Mouse (Mus musculus) stomach, embryonic 14.5 days (tissue): Measurements from ENCODE around the gene Fezf1. TPM values are rescaled to one million over a fixed set of nuclear protein-coding genes. Genes with fewer than 3 reads are reported as not detected.

Experiments
- ATAC-seq: fragments of 200-750 bp; cut with Nextera tagmentation; 2 replicates; pipeline ENCODE4 v1.8.0; 2017; ENCODE audit warnings: low read depth, moderate TSS enrichment; ENCODE audit not compliant: insufficient number of reproducible peaks, insufficient read depth, low FRiP score
- H3K27ac ChIP-seq: fragments of 300-500 bp; sonication (generic); 2 replicates; pipeline ENCODE4 v1.5.1; 2014; ENCODE audit warnings: mild to moderate bottlenecking, low read length, moderate library complexity, mixed read lengths
- H3K27me3 ChIP-seq: fragments of 300-500 bp; sonication (generic); 2 replicates; pipeline ENCODE4 v1.6.1; 2014; ENCODE audit warnings: low read length, control low read depth, mixed read lengths; ENCODE audit not compliant: control insufficient read depth, insufficient read depth
- H3K36me3 ChIP-seq: fragments of 300-500 bp; sonication (generic); 2 replicates; pipeline ENCODE4 v1.6.1; 2014; ENCODE audit warnings: mild to moderate bottlenecking, control low read depth, low read length, moderate library complexity, mixed read lengths; ENCODE audit not compliant: control insufficient read depth, insufficient read depth
- H3K4me1 ChIP-seq: fragments of 300-500 bp; sonication (generic); 2 replicates; pipeline ENCODE4 v1.6.1; 2014; ENCODE audit warnings: low read length, control low read depth, mixed read lengths; ENCODE audit not compliant: control insufficient read depth, insufficient read depth
- H3K4me2 ChIP-seq: fragments of 300-500 bp; sonication (generic); replicated peaks from 2 replicates; pipeline ENCODE4 v1.6.1; 2014; ENCODE audit warnings: low read depth, low read length, control low read depth
- H3K4me3 ChIP-seq: fragments of 300-500 bp; sonication (generic); 2 replicates; pipeline ENCODE4 v1.5.1; 2014; ENCODE audit warnings: low read depth, low read length, control low read depth
- H3K9ac ChIP-seq: fragments of 300-500 bp; sonication (generic); replicated peaks from 2 replicates; pipeline ENCODE4 v1.6.1; 2014; ENCODE audit warnings: low read depth, mild to moderate bottlenecking, control low read depth, low read length, moderate library complexity, mixed read lengths
- H3K9me3 ChIP-seq: fragments of 300-500 bp; sonication (generic); 2 replicates; pipeline ENCODE4 v1.6.1; 2016; ENCODE audit warnings: low read depth, low read length, control low read depth; ENCODE audit not compliant: control insufficient read depth
- WGBS: fragments of 180-500 bp; shearing (Covaris S2); extraction: QIAGEN DNeasy Blood & Tissue Kit; methylation state at CpG from one replicate; pipeline ENCODE4 v1.1.7; 2014; 5-methylcytosine and 5-hydroxymethylcytosine counted together
- polyA plus RNA-seq: library from polyadenylated mRNA; unstranded; fragments of >200 nt; fragmentation: Nextera tagmentation; extraction: Ambion mirVana; gene quantifications from 2 replicates; pipeline ENCODE4 v1.2.1, GENCODE M21; 2014

Fezf1 gene
- polyA plus RNA-seq, 1 experiment from 2014 or later = not detected

DNA sequence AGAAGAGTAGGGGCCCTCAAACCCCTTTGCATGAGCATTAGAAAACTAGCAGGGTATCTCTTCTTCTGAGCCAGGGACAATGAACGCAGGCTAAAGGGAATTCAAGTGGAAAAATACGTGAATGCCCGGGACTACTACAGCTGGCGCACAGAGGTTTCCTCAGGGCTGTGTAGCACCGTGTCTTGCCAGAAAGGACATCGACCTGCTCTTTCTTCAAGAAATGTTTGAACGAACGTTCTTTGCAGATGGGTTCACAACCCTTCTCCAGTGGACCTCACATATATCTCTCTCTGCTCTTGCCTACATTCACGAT is 12.5 kb upstream of the Fezf1 start:
- Histone ChIP-seq H3K4me3 (no peak overlapping the region), H3K9me3 (no peaks in the 10 kb centered on the region), H3K4me1 (no peaks in the 10 kb centered on the region), H3K27me3 (peaks cover 52% of the 10 kb centered on the region), H3K9ac (no peak overlapping the region), H3K27ac (no peak overlapping the region), H3K36me3 (no peaks in the 10 kb centered on the region), H3K4me2 (no peak overlapping the region)
- 3% methylated on average over 9 of the region's 9 CpGs for WGBS
- no peak for ATAC-seq

GRCm38 (mm10) chr6:23260016-23260737 is 12.0 kb upstream of the Fezf1 start:
- Histone ChIP-seq H3K4me1 (no peaks in the 10 kb centered on the region), H3K27me3 (peaks cover 57% of the 10 kb centered on the region), H3K9ac (no peak overlapping the region), H3K9me3 (no peaks in the 10 kb centered on the region), H3K4me2 (no peak overlapping the region), H3K27ac (no peak overlapping the region), H3K4me3 (no peak overlapping the region), H3K36me3 (no peaks in the 10 kb centered on the region)
- WGBS = 3% methylated on average over 36 of the region's 36 CpGs
- no peak for ATAC-seq

- no peaks in the 10 kb centered on the region for H3K9me3 ChIP-seq
- no peak overlapping the region for H3K27ac ChIP-seq
- H3K27me3 ChIP-seq = peaks cover 75% of the 10 kb centered on the region
- ATAC-seq = no peak
- no peaks in the 10 kb centered on the region for H3K36me3 ChIP-seq
- no peak overlapping the region for H3K4me2 ChIP-seq
- no peak overlapping the region for H3K4me3 ChIP-seq
- 21% methylated on average over 3 of the region's 3 CpGs for WGBS
- no peak overlapping the region for H3K9ac ChIP-seq
- H3K4me1 ChIP-seq = no peaks in the 10 kb centered on the region
Measured at GRCm38 (mm10) chr6:23257981-23258380, 9.8 kb upstream of the Fezf1 start.

- H3K4me1 ChIP-seq = no peaks in the 10 kb centered on the region
- no peak overlapping the region for H3K27ac ChIP-seq
- no peak for ATAC-seq
- peaks cover 72% of the 10 kb centered on the region for H3K27me3 ChIP-seq
- H3K4me3 ChIP-seq = no peak overlapping the region
- H3K4me2 ChIP-seq = no peak overlapping the region
- 3% methylated on average over 8 of the region's 8 CpGs for WGBS
- no peaks in the 10 kb centered on the region for H3K36me3 ChIP-seq
- no peaks in the 10 kb centered on the region for H3K9me3 ChIP-seq
- H3K9ac ChIP-seq = no peak overlapping the region
Measured at GRCm38 (mm10) chr6:23255161-23255560, 7.0 kb upstream of the Fezf1 start.

DNA sequence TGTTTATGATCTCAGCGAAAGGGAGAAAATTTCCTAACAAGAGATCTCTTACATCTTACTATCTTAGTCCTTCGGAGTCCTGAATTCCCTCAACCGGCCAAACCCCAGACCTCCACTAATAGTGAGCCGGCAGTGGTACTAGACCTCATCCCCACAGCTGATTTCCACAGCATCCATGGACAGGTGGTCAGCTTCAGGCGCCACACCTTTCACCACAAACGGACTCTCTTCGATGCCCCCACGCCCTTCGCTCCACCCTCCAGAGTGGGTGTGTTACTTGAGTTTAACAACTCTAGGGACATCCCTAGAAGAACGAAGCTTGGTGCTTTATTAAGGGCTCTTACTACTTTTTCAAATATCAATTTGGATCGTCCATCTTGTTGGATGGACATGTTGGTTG is 6.5 kb upstream of the Fezf1 start:
- no peak for ATAC-seq
- no peak overlapping the region for H3K27ac ChIP-seq
- WGBS = 2% methylated on average over 11 of the region's 11 CpGs
- H3K9me3 ChIP-seq = no peaks in the 10 kb centered on the region
- no peak overlapping the region for H3K9ac ChIP-seq
- H3K4me1 ChIP-seq = no peaks in the 10 kb centered on the region
- H3K4me2 ChIP-seq = no peak overlapping the region
- peaks cover 72% of the 10 kb centered on the region for H3K27me3 ChIP-seq
- H3K4me3 ChIP-seq = no peak overlapping the region
- H3K36me3 ChIP-seq = no peaks in the 10 kb centered on the region

- H3K27me3 ChIP-seq = peaks cover 70% of the 10 kb centered on the region
- no peaks in the 10 kb centered on the region for H3K36me3 ChIP-seq
- no peak overlapping the region for H3K4me3 ChIP-seq
- 0 out of 2 replicates have a peak, but pooled peaks have one; percentile 26 for ATAC-seq
- H3K27ac ChIP-seq = no peak overlapping the region
- under 1% methylated on average over 43 of the region's 43 CpGs for WGBS
- H3K9ac ChIP-seq = no peak overlapping the region
- no peaks in the 10 kb centered on the region for H3K4me1 ChIP-seq
- no peak overlapping the region for H3K4me2 ChIP-seq
- no peaks in the 10 kb centered on the region for H3K9me3 ChIP-seq
Measured at GRCm38 (mm10) chr6:23253353-23254311, 5.5 kb upstream of the Fezf1 start.

DNA sequence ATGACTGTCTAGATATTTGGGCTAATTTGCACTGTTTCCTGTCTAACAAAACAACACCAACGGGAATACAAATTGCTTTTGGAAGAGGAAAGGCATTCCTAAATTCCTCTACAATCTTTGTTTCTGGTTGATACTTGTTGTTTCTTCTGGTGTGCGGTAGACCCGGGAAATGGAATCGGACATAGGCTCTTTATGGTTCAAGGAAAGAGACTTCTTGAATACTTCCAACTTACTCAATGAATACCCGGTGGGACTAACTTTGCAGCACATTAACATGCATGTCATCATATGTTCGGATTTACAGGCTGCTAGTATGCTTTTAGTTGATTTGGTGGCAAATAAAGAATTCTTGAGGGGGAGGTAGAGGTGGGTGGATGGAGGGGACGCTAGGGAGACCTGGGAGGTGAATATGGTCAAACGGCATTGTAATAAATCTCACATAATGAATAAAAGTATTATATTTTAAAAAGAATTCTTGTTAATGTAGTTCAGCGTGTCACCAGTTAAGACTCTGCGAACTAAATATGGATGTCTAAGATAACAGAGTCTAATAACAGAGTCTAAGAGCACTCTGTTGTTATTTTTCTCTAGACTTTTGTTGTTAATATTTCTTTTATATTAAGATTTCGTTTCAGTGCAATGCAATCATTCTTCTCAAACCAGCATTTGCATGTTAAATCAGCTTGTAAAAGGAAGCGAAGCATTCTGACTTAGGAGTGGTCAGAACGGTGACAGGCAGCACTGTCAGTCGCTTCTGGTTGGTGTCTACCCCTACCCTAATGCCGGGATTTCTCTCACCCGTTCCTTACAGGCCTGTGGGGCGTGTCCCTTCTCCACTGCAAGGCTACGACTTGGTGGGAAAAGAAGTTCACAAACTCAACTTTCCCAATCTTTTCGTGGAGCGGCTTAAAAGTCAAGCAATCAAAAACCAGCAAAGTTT is 4.3 kb upstream of the Fezf1 start:
- Histone ChIP-seq H3K36me3 (no peaks in the 10 kb centered on the region), H3K4me3 (no peak overlapping the region), H3K9me3 (no peaks in the 10 kb centered on the region), H3K27me3 (peaks cover 70% of the 10 kb centered on the region), H3K9ac (no peak overlapping the region), H3K27ac (no peak overlapping the region), H3K4me2 (no peak overlapping the region), H3K4me1 (no peaks in the 10 kb centered on the region)
- no peak for ATAC-seq
- 3% methylated on average over 20 of the region's 20 CpGs for WGBS

- no peak overlapping the region for H3K4me2 ChIP-seq
- no peaks in the 10 kb centered on the region for H3K9me3 ChIP-seq
- no peaks in the 10 kb centered on the region for H3K36me3 ChIP-seq
- peaks cover 71% of the 10 kb centered on the region for H3K27me3 ChIP-seq
- WGBS = 5% methylated on average over 3 of the region's 3 CpGs
- H3K27ac ChIP-seq = no peak overlapping the region
- no peaks in the 10 kb centered on the region for H3K4me1 ChIP-seq
- no peak for ATAC-seq
- no peak overlapping the region for H3K9ac ChIP-seq
- H3K4me3 ChIP-seq = no peak overlapping the region
Measured at GRCm38 (mm10) chr6:23251431-23251830, 3.3 kb upstream of the Fezf1 start.
